Mouse (Mus musculus): ENCODE measurements around the gene Klf2. TPM values are rescaled to one million over a fixed set of nuclear protein-coding genes. Genes with fewer than 3 reads are reported as not detected.

Gene Klf2
- polyA plus RNA-seq, 1 experiment from 2014 or later: 15.4 TPM

DNA sequence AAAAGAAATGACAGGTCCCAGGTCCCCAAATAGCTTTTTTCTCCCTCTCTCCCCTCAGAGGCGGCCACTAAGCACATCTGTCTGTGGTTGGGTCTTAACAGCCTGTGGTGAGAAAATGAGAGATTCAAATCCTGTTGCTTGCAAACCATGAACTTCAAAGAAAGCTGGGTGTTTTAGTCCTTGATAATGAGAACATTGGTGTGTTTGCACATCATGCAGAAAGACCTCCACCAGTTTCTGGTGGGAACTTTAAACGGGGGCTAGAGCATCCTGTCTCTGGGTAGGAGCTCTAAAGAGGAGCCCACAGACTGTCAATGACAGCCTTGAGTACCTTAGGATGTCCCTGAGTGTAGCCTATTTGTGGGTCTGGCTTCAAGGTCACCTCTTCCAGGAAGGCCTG is 27.7 kb upstream of the Klf2 start:
- Histone ChIP-seq H3K9me3 (replicated peaks) (no peaks in the 10 kb centered on the region), H3K9ac (no peak overlapping the region), H3K4me3 (replicated peaks) (no peak overlapping the region), H3K4me1 (peaks cover 15% of the 10 kb centered on the region), H3K4me2 (replicated peaks) (no peak overlapping the region), H3K27ac (replicated peaks) (no peak overlapping the region), H3K27me3 (no peaks in the 10 kb centered on the region), H3K36me3 (no peaks in the 10 kb centered on the region)
- WGBS: 57% methylated on average over 2 of the region's 2 CpGs
- ATAC-seq (ENCODE audit: insufficient number of reproducible peaks, low FRiP score, low TSS enrichment, low read depth): no peak

DNA sequence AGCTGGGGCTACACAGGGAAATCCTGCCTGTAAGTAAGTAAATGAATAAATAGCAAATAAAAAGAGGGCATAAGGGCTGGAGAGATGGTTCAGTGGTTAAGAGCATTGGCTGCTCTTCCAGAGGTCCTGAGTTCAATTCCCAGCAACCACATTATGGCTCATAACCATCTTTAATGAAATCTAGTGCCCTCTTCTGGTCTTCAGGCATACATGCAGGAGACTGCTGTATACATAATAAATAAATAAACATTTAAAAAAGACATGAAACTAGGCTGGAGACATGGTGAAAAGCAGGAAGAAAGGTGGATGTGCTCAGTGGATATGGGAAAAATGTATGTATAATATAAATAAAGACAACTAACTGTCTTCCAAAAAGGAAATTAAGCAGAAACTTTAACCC is 25.5 kb upstream of the Klf2 start:
- Histone ChIP-seq H3K4me3 (replicated peaks) (no peak overlapping the region), H3K9me3 (replicated peaks) (no peaks in the 10 kb centered on the region), H3K9ac (no peak overlapping the region), H3K4me1 (peaks cover 16% of the 10 kb centered on the region), H3K27ac (replicated peaks) (no peak overlapping the region), H3K36me3 (no peaks in the 10 kb centered on the region), H3K27me3 (no peaks in the 10 kb centered on the region), H3K4me2 (replicated peaks) (no peak overlapping the region)
- no peak for ATAC-seq (ENCODE audit: insufficient number of reproducible peaks, low FRiP score, low TSS enrichment, low read depth)

DNA sequence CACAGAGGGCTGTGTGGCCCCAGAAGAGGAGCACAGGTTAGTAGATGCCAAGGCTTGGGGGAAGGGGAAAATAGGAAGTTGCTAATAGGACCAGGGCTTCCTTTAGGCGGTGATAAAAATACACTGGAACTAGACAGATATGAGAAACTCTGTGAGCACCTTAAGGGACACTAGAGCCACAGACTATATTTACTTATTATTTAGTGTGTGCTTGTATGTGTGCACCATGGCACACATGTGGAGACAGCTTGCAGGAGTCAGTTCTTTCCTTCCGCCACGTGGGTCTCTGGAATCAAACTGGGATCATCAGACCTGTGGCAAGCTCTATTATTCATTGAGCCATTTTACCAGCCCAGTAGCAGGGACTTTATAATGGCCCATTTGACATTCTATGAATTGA is 23.7 kb upstream of the Klf2 start:
- Histone ChIP-seq H3K4me3 (replicated peaks) (no peak overlapping the region), H3K36me3 (no peaks in the 10 kb centered on the region), H3K9me3 (replicated peaks) (no peaks in the 10 kb centered on the region), H3K27me3 (no peaks in the 10 kb centered on the region), H3K27ac (replicated peaks) (peak overlapping the region; percentile 86), H3K4me1 (peaks cover 16% of the 10 kb centered on the region), H3K9ac (no peak overlapping the region), H3K4me2 (replicated peaks) (no peak overlapping the region)
- ATAC-seq (ENCODE audit: insufficient number of reproducible peaks, low FRiP score, low TSS enrichment, low read depth): no peak
- WGBS: 65% methylated on average over 3 of the region's 3 CpGs

DNA sequence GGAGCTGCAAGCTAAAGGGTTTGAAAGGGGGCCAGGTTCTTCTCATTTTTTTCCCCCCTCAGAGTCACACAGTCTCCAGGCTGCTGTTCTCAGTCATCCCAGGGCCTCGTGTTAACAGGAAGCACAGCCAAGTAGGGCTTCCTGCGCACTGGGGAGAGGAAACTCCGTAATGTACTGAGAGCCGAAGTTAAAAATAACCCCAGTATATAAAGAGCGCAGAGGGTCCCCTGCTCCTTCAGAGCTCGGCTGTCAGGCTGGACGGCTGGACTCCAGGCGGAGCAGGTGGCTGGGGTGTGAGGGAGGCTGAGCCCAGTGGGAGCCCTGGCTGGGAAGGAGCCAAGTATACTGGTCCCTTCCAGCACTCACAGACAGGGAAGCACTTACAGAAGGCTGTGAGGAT is 23.2 kb upstream of the Klf2 start:
- H3K4me2 ChIP-seq (replicated peaks): 0 out of 2 replicates have a peak overlapping the region, but pooled peaks have one; percentile 21
- H3K9me3 ChIP-seq (replicated peaks): no peaks in the 10 kb centered on the region
- no peak overlapping the region for H3K4me3 ChIP-seq (replicated peaks)
- 35% methylated on average over 8 of the region's 8 CpGs for WGBS
- H3K4me1 ChIP-seq: peaks cover 16% of the 10 kb centered on the region
- peak; percentile 91 for ATAC-seq (ENCODE audit: insufficient number of reproducible peaks, low FRiP score, low TSS enrichment, low read depth)
- no peaks in the 10 kb centered on the region for H3K36me3 ChIP-seq
- peak overlapping the region; percentile 86 for H3K27ac ChIP-seq (replicated peaks)
- H3K9ac ChIP-seq: no peak overlapping the region
- no peaks in the 10 kb centered on the region for H3K27me3 ChIP-seq

DNA sequence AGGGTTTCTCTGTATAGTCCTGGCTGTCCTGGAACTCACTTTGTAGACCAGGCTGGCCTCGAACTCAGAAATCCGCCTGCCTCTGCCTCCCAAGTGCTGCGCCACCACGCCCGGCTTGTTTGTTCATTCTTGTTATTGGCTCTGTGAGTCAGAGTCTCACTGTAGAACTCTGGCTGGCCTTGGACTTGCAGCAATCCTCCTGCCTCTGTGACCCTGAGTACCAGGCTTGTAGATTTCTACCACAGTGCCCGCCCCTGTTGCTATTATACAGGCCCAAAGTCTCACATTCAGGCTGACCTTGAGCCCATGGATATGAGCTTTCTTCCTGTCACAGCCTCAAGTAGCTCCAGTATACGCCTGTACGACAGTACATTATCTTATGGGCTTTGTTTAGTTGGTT is 22.3 kb upstream of the Klf2 start:
- WGBS: 92% methylated on average over 8 of the region's 8 CpGs
- no peak for ATAC-seq (ENCODE audit: insufficient number of reproducible peaks, low FRiP score, low TSS enrichment, low read depth)
- Histone ChIP-seq H3K4me2 (replicated peaks) (no peak overlapping the region), H3K4me1 (peaks cover 16% of the 10 kb centered on the region), H3K4me3 (replicated peaks) (no peak overlapping the region), H3K9me3 (replicated peaks) (no peaks in the 10 kb centered on the region), H3K36me3 (no peaks in the 10 kb centered on the region), H3K27me3 (no peaks in the 10 kb centered on the region), H3K27ac (replicated peaks) (no peak overlapping the region), H3K9ac (no peak overlapping the region)

DNA sequence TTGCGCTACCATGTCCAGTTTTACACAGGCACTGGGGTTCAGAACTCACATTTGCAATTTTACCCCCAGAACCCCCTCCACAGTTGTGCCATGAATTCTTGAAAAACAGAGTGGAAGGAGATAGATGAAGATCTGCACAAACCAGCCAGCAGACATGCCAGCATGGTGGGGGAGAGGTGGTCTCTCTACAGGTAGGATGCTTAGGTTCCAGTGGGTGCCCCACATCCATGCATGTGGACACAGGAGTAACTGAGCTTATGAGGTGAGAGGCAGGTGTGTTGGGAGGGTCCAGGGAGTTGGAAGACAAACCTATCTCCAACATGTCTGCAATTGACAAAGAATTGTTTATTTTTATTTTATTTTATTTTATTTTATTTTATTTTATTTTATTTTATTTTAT is 19.9 kb upstream of the Klf2 start:
- Histone ChIP-seq H3K9ac (no peak overlapping the region), H3K27ac (replicated peaks) (no peak overlapping the region), H3K9me3 (replicated peaks) (no peaks in the 10 kb centered on the region), H3K4me3 (replicated peaks) (no peak overlapping the region), H3K4me2 (replicated peaks) (no peak overlapping the region), H3K4me1 (peaks cover 24% of the 10 kb centered on the region), H3K27me3 (no peaks in the 10 kb centered on the region), H3K36me3 (no peaks in the 10 kb centered on the region)
- ATAC-seq (ENCODE audit: insufficient number of reproducible peaks, low FRiP score, low TSS enrichment, low read depth): no peak
- 75% methylated on average over 1 of the region's 1 CpGs for WGBS

DNA sequence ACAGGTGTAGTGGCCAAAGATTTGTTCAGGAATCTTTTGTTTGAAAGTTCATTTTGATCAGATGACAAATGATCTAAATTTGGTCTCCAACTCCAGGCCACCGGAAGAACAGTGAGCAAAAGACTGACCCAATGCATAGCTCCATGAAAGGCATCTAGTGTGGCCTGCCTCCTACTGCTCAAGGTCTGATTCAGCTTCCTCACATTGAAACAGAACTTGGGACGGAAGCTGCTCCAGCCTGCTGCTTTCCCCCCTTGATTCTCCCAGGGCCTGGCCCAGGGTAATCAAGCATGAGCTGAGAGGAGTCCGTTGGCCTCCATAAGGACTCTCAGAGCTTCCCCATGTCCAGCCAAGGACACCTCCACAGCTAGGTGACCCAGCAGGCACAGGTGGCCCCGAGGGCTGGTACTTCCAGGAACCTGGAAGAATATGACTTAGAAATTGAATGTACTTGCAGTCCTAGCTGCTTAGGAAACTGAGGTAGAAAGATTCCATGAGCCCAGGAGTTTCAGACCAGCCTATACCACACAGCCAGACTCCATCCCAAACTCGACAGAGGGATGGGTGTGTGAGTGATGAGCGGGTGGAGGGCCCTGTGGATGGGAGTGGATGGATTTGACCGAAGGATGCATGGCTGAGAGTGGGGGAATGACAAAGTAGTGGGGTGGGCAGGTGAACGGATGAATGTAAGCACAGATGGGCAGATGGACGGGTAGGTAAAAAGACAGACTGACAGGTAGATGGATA is 18.0 kb upstream of the Klf2 start:
- Histone ChIP-seq H3K4me2 (replicated peaks) (no peak overlapping the region), H3K27ac (replicated peaks) (no peak overlapping the region), H3K4me1 (peaks cover 12% of the 10 kb centered on the region), H3K36me3 (no peaks in the 10 kb centered on the region), H3K9me3 (replicated peaks) (no peaks in the 10 kb centered on the region), H3K9ac (no peak overlapping the region), H3K27me3 (no peaks in the 10 kb centered on the region), H3K4me3 (replicated peaks) (no peak overlapping the region)
- no peak for ATAC-seq (ENCODE audit: insufficient number of reproducible peaks, low FRiP score, low TSS enrichment, low read depth)
- WGBS: 80% methylated on average over 9 of the region's 9 CpGs

DNA sequence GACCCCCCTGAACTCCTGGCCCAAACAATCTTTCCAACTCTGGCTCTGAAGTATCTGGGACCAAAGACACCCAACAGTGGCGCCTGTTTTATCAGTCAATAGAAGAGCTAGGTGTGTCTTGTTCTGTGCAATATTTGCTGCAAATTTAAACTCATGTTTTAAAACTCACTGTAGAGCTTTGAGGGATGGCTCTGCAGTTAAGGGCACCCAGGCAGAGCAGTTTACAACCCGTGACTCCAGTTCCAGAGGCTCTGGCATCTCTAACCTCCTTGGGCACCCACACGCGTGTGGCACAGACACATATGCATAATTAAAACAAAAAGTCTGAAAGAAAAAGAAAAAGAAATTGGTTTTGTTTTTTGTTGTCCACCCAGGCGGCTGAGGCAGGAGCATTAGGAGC is 17.3 kb upstream of the Klf2 start:
- no peak for ATAC-seq (ENCODE audit: insufficient number of reproducible peaks, low FRiP score, low TSS enrichment, low read depth)
- Histone ChIP-seq H3K4me1 (peaks cover 8% of the 10 kb centered on the region), H3K4me2 (replicated peaks) (no peak overlapping the region), H3K36me3 (no peaks in the 10 kb centered on the region), H3K27ac (replicated peaks) (no peak overlapping the region), H3K9me3 (replicated peaks) (no peaks in the 10 kb centered on the region), H3K27me3 (no peaks in the 10 kb centered on the region), H3K9ac (no peak overlapping the region), H3K4me3 (replicated peaks) (no peak overlapping the region)
- 81% methylated on average over 5 of the region's 5 CpGs for WGBS

DNA sequence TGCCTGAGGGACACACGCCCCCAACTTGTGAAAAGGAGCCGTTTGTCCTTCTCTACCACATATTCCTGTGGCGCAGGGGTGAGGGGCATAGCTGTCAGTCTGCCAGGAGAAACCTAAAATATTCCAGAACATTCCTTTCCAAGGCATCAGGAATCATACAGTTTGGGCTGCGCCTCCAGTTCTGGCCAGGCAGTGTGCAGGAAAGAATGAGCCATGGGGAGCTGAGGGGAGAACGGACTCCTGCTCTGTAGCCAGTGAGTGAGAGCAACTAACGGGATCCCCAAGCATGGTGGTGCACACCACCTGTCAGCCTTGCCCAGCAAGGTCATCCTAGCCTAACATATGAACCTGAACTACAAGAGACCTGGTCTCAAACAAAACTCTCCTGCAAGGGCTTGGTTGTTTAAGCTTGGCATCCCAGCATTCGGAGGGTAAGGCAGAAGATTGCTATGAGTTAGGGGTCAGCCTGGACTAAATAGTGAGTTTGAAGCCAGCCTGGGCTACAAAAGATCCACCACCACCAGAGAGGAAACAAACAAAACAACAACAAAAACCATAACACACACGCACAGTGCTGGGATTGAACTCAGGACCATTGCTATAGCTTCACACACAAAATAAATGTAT is 15.7 kb upstream of the Klf2 start:
- peak overlapping the region; percentile 89 for H3K27ac ChIP-seq (replicated peaks)
- 42% methylated on average over 8 of the region's 8 CpGs for WGBS
- H3K36me3 ChIP-seq: no peaks in the 10 kb centered on the region
- H3K4me1 ChIP-seq: peaks cover 8% of the 10 kb centered on the region
- no peak overlapping the region for H3K4me3 ChIP-seq (replicated peaks)
- ATAC-seq (ENCODE audit: insufficient number of reproducible peaks, low FRiP score, low TSS enrichment, low read depth): peak; percentile 48; the same call in 1 of the 2 replicates
- peak overlapping the region; percentile 12 for H3K4me2 ChIP-seq (replicated peaks)
- H3K9me3 ChIP-seq (replicated peaks): no peaks in the 10 kb centered on the region
- H3K27me3 ChIP-seq: no peaks in the 10 kb centered on the region
- no peak overlapping the region for H3K9ac ChIP-seq

DNA sequence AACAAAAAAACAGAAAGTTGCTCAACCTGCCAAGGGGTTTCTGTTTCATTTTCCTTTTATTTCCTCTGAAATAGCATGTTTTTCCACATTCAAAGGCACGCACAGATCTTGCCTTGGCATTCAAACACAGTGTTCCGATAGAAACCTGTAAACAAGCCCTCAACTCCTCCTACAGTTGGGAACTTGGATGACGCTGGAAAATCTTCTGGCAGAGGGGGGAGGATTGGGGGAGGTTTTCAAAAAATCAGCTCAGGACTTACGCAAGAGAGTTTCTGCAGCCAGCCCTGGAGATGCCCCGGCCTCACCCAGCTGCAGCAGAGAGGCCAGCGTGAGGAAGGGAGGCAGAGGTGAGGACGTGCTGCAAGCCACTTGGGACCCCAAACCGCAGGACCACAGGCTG is 15.2 kb upstream of the Klf2 start:
- Histone ChIP-seq H3K4me2 (replicated peaks) (peak overlapping the region; percentile 12; the same call in 1 of the 2 replicates), H3K4me1 (peaks cover 8% of the 10 kb centered on the region), H3K9me3 (replicated peaks) (no peaks in the 10 kb centered on the region), H3K27ac (replicated peaks) (peak overlapping the region; percentile 89), H3K4me3 (replicated peaks) (no peak overlapping the region), H3K27me3 (no peaks in the 10 kb centered on the region), H3K36me3 (no peaks in the 10 kb centered on the region), H3K9ac (no peak overlapping the region)
- peak; percentile 75 for ATAC-seq (ENCODE audit: insufficient number of reproducible peaks, low FRiP score, low TSS enrichment, low read depth)
- WGBS: 31% methylated on average over 8 of the region's 8 CpGs

DNA sequence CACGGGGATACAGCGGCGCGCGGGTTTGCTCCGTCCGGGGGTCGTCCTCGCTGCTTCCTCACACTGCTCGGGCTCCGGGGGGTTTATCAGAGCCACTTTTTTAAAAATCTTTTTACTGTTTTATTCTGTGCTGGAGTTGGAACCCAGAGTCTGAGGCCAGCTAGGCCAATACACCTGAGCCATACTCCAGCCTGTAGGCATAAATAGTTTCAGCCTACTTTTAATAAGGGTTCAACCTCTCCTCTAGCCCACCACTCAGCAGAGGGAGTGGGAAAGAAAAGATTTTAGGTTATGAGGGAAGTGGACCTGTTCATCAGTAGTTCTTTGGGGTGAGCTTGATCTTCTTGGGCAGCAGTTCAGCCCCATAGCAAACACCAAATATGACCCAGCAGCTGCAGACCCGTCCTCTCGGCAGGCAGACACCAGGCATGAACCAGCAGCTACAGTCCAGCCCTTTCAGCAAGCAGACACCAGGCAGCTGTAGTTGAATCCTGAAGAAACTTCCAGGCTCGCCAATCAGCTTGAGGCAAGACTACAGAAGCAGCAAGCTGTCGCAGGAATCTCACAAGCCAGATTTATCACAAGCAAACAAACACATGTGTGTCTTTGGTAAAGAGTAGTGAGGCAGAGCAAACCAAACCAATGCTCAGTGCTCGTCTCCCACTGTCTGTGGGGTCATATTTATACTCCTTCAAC is 13.5 kb upstream of the Klf2 start, which contains the start of gene Gm10282:
TSS of gene Gm10282 (minus strand) at position 51 of the 696 bp plus-strand sequence.
- no peaks in the 10 kb centered on the region for H3K36me3 ChIP-seq
- H3K4me3 ChIP-seq (replicated peaks): no peak within 1 kb of the TSS
- H3K9me3 ChIP-seq (replicated peaks): no peaks in the 10 kb centered on the region
- no peaks in the 10 kb centered on the region for H3K27me3 ChIP-seq
- peaks cover 8% of the 10 kb centered on the region for H3K4me1 ChIP-seq
- ATAC-seq (ENCODE audit: insufficient number of reproducible peaks, low FRiP score, low TSS enrichment, low read depth): no peak
- WGBS: 67% methylated on average over 16 of the region's 16 CpGs
- no peak within 1 kb of the TSS for H3K9ac ChIP-seq
- no peak within 1 kb of the TSS for H3K27ac ChIP-seq (replicated peaks)
- no peak within 1 kb of the TSS for H3K4me2 ChIP-seq (replicated peaks)
